Mouse (Mus musculus) liver, adult (tissue): ENCODE measurements at regions not wholly inside any gene's neighbourhood (a gene's known extent, or its start where the extent isn't known, plus 50 kb on each side); places are given as distances from the start of the nearest gene placed in this dataset.

Source experiments
- GATA4 ChIP-seq: IDR thresholded peaks from 2 replicates; pipeline ENCODE4 v1.6.1; 2014; ENCODE audit warnings: mild to moderate bottlenecking, low read length; ENCODE audit not compliant: insufficient replicate concordance

- no peak for TF ChIP-seq GATA4
Measured at GRCm38 (mm10) chr14:120836535-120837316, 74.3 kb upstream of the Ipo5 start.

- no peak for TF ChIP-seq GATA4
Measured at GRCm38 (mm10) chr14:120840900-120841299, 70.1 kb upstream of the Ipo5 start.

- TF ChIP-seq GATA4 = no peak
Measured at GRCm38 (mm10) chr14:120841311-120841710, 69.7 kb upstream of the Ipo5 start.

- TF ChIP-seq GATA4 = no peak
Measured at GRCm38 (mm10) chr14:120845172-120845571, 65.9 kb upstream of the Ipo5 start.

- no peak for TF ChIP-seq GATA4
Measured at GRCm38 (mm10) chr14:120846073-120846850, 64.8 kb upstream of the Ipo5 start.

GRCm38 (mm10) chr14:120847006-120847405 lies 64.0 kb upstream of the Ipo5 start:
- TF ChIP-seq GATA4 = no peak

- no peak for TF ChIP-seq GATA4
Measured at GRCm38 (mm10) chr14:120848083-120848951, 62.7 kb upstream of the Ipo5 start.

GRCm38 (mm10) chr14:120849159-120849558 lies 61.9 kb upstream of the Ipo5 start:
- no peak for TF ChIP-seq GATA4

- no peak for TF ChIP-seq GATA4
Measured at GRCm38 (mm10) chr14:120853643-120854042, 57.4 kb upstream of the Ipo5 start.

GRCm38 (mm10) chr14:120854559-120854958 lies 56.5 kb upstream of the Ipo5 start:
- no peak for TF ChIP-seq GATA4

GRCm38 (mm10) chr14:120855181-120855580 lies 55.8 kb upstream of the Ipo5 start:
- TF ChIP-seq GATA4 = no peak
